ENCODE assay signal across 8 mouse cellular contexts in the genomic region with DNA sequence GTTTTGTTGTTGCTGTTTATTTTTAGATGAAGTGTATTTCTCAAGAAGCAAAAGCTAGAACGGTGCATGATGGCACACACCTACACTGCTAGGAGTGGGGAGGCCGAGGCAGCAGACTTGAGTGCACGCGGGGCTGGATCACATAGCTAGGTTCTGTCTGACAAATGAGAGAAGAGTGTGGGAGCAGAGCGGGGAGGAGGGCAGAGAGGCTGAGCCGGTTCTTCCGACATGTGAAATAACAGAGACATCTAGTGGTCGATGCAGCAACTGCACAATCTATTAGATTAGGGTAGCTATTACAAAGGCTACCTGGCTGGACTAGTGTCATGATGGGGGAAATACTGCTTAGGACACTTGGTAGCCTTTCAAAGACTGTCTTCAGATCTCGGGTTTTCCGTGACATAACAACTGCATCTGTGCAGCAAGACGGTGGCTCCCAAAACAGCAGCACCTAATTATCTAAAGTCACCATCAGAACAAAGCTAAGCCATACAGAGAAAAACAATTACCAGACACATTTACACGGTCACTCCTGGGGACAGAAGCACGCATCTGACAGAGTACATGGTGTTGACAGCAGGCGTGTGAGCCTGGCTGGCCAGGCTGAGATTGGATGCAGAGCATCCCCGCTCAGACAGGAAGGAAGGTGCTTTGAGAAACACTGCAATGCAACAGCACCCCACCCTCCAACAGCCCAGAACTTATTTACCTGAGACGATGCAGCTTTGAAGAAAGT. TPM values are rescaled to one million over a fixed set of nuclear protein-coding genes. Genes with fewer than 3 reads are reported as not detected.
DNase-seq lines count a peak whose midpoint lies in the region; ATAC-seq and TF ChIP-seq lines count a peak whose summit lies in the region.

No protein-coding gene starts in this region.

- peak; percentile 73 for ATAC-seq in G1E (ENCODE audit: extremely low read depth, insufficient number of reproducible peaks, low FRiP score, poor library complexity, severe bottlenecking)
- peak; percentile 82 for ATAC-seq in forebrain, embryonic 13.5 days
- ATAC-seq in heart, postnatal 0 days (ENCODE audit: insufficient read depth, low read depth): peak; percentile 87
- ATAC-seq in liver, embryonic 12.5 days: peak; percentile 69; the same call in 1 of the 2 replicates
- ATAC-seq in neural tube, embryonic 12.5 days (ENCODE audit: low FRiP score, low read depth): peak; percentile 84

- peak; percentile 69 for TF ChIP-seq CTCF in G1E (IDR thresholded peaks at IDR 0.05; ENCODE audit: low read depth, low read length)
- peak; percentile 83 for TF ChIP-seq CTCF in heart, postnatal 0 days (IDR thresholded peaks at IDR 0.05; ENCODE audit: low read depth)

- H3K4me3 ChIP-seq in G1E (ENCODE audit: low read depth, low read length): no peak overlapping the region
- no peak overlapping the region for H3K4me3 ChIP-seq in forebrain, embryonic 13.5 days
- H3K4me3 ChIP-seq in heart, postnatal 0 days (ENCODE audit: low read depth, low read length): no peak overlapping the region
- H3K4me3 ChIP-seq in liver, embryonic 12.5 days: no peak overlapping the region
- no peak overlapping the region for H3K4me3 ChIP-seq in neural tube, embryonic 12.5 days

- H3K27me3 ChIP-seq in G1E (ENCODE audit: insufficient read depth, low read length): no peaks in the 10 kb centered on the region
- H3K27me3 ChIP-seq in forebrain, embryonic 13.5 days: no peaks in the 10 kb centered on the region
- H3K27me3 ChIP-seq in heart, postnatal 0 days (ENCODE audit: control insufficient read depth, insufficient read depth, low read length): no peaks in the 10 kb centered on the region
- no peaks in the 10 kb centered on the region for H3K27me3 ChIP-seq in liver, embryonic 12.5 days (replicated peaks)
- no peaks in the 10 kb centered on the region for H3K27me3 ChIP-seq in neural tube, embryonic 12.5 days (replicated peaks)

- H3K9me3 ChIP-seq in G1E (replicated peaks): no peaks in the 10 kb centered on the region
- H3K9me3 ChIP-seq in forebrain, embryonic 13.5 days (replicated peaks): no peaks in the 10 kb centered on the region
- H3K9me3 ChIP-seq in heart, postnatal 0 days (replicated peaks; ENCODE audit: control insufficient read depth, low read length): no peaks in the 10 kb centered on the region
- H3K9me3 ChIP-seq in liver, embryonic 12.5 days (replicated peaks): no peaks in the 10 kb centered on the region
- H3K9me3 ChIP-seq in neural tube, embryonic 12.5 days: no peaks in the 10 kb centered on the region

- H3K4me1 ChIP-seq in G1E (ENCODE audit: insufficient read depth, low read depth, low read length): peaks cover 6% of the 10 kb centered on the region; the same call in 1 of the 2 replicates
- H3K4me1 ChIP-seq in forebrain, embryonic 13.5 days: no peaks in the 10 kb centered on the region
- H3K4me1 ChIP-seq in heart, postnatal 0 days (ENCODE audit: control insufficient read depth, insufficient read depth): no peaks in the 10 kb centered on the region
- H3K4me1 ChIP-seq in liver, embryonic 12.5 days: no peaks in the 10 kb centered on the region
- H3K4me1 ChIP-seq in neural tube, embryonic 12.5 days: no peaks in the 10 kb centered on the region

- WGBS in forebrain, embryonic 13.5 days: 55% methylated on average over 16 of the region's 16 CpGs
- 28% methylated on average over 16 of the region's 16 CpGs for WGBS in heart, postnatal 0 days
- WGBS in liver, embryonic 12.5 days (ENCODE audit: insufficient replicate concordance): 55% methylated on average over 16 of the region's 16 CpGs
- WGBS in neural tube, embryonic 12.5 days: 54% methylated on average over 16 of the region's 16 CpGs

- TF ChIP-seq EP300 in heart, postnatal 0 days (IDR thresholded peaks at IDR 0.05; ENCODE audit: low read depth): no peak

- no peak overlapping the region; the same call in 1 of the 2 replicates for H3K27ac ChIP-seq in forebrain, embryonic 13.5 days
- 0 out of 2 replicates have a peak overlapping the region, but pooled peaks have one; percentile 5 for H3K27ac ChIP-seq in heart, postnatal 0 days (ENCODE audit: low read depth)
- H3K27ac ChIP-seq in liver, embryonic 12.5 days: no peak overlapping the region
- H3K27ac ChIP-seq in neural tube, embryonic 12.5 days: no peak overlapping the region

- no peak overlapping the region for H3K9ac ChIP-seq in forebrain, embryonic 13.5 days
- H3K9ac ChIP-seq in heart, postnatal 0 days (replicated peaks; ENCODE audit: low read depth, low read length): no peak overlapping the region
- H3K9ac ChIP-seq in liver, embryonic 12.5 days: no peak overlapping the region
- no peak overlapping the region for H3K9ac ChIP-seq in neural tube, embryonic 12.5 days

- H3K4me2 ChIP-seq in forebrain, embryonic 13.5 days: no peak overlapping the region
- no peak overlapping the region for H3K4me2 ChIP-seq in heart, postnatal 0 days (ENCODE audit: low read depth, low read length)
- no peak overlapping the region for H3K4me2 ChIP-seq in liver, embryonic 12.5 days
- H3K4me2 ChIP-seq in neural tube, embryonic 12.5 days (replicated peaks): no peak overlapping the region

- DNase-seq in G1E (ENCODE audit: low spot score): peak; percentile 50
- DNase-seq in cerebellum, adult 11 months: peak; percentile 47
- peak; percentile 82 for DNase-seq in heart, postnatal 0 days (ENCODE audit: low spot score)
- peak; percentile 77 for DNase-seq in kidney, postnatal 14 days
- DNase-seq in testis, postnatal 14 days (ENCODE audit: low spot score): peak; percentile 17

- peaks cover 79% of the 10 kb centered on the region for H3K36me3 ChIP-seq in G1E (replicated peaks)
- H3K36me3 ChIP-seq in forebrain, embryonic 13.5 days (ENCODE audit: poor library complexity, severe bottlenecking): peaks cover 73% of the 10 kb centered on the region
- H3K36me3 ChIP-seq in heart, postnatal 0 days (replicated peaks; ENCODE audit: control insufficient read depth, insufficient read depth, low read length): peaks cover 56% of the 10 kb centered on the region
- peaks cover 84% of the 10 kb centered on the region for H3K36me3 ChIP-seq in liver, embryonic 12.5 days
- peaks cover 58% of the 10 kb centered on the region for H3K36me3 ChIP-seq in neural tube, embryonic 12.5 days

RNA-seq across cellular contexts. Expression of a gene that starts 38.4 kb away (rescaled TPM):
- total RNA-seq in G1E (2014; fragmentation: Nextera tagmentation): 34.9 and 40.6 TPM in 2 replicates
- total RNA-seq in G1E (2017): 26.5 and 26.9 TPM in 2 replicates
- 2.4 and 3.2 TPM in 2 replicates for polyA plus RNA-seq in G1E (2012)
- 26.0 and 29.9 TPM in 2 replicates for polyA plus RNA-seq in forebrain, embryonic 13.5 days (2015; fragmentation: Nextera tagmentation; extraction: Ambion mirVana)
- total RNA-seq in heart, postnatal 0 days (2014; rRNA removed; ENCODE audit: low replicate concordance): 10.5 and 12.9 TPM in 2 replicates
- polyA plus RNA-seq in heart, postnatal 0 days (2015; fragmentation: Nextera tagmentation; extraction: Ambion mirVana): 10.8 and 11.2 TPM in 2 replicates
- 19.7 and 19.8 TPM in 2 replicates for polyA plus RNA-seq in liver, embryonic 12.5 days (2016; fragmentation: Nextera tagmentation; extraction: Ambion mirVana)
- 28.7 and 29.5 TPM in 2 replicates for polyA plus RNA-seq in neural tube, embryonic 12.5 days (2016; fragmentation: Nextera tagmentation; extraction: Ambion mirVana)

RNA-seq across cellular contexts. Expression of a gene that starts 40.0 kb away (rescaled TPM):
- total RNA-seq in G1E (2014; fragmentation: Nextera tagmentation) (29.2 and 32.9 TPM in 2 replicates), G1E (2017) (12.4 and 13.0 TPM in 2 replicates)
- 7.3 and 7.6 TPM in 2 replicates for polyA plus RNA-seq in G1E (2012)
- 17.5 and 18.5 TPM in 2 replicates for polyA plus RNA-seq in forebrain, embryonic 13.5 days (2015; fragmentation: Nextera tagmentation; extraction: Ambion mirVana)
- total RNA-seq in heart, postnatal 0 days (2014; rRNA removed; ENCODE audit: low replicate concordance): 13.9 and 20.9 TPM in 2 replicates
- 33.9 and 40.4 TPM in 2 replicates for polyA plus RNA-seq in heart, postnatal 0 days (2015; fragmentation: Nextera tagmentation; extraction: Ambion mirVana)
- 10.2 and 10.3 TPM in 2 replicates for polyA plus RNA-seq in liver, embryonic 12.5 days (2016; fragmentation: Nextera tagmentation; extraction: Ambion mirVana)
- 16.5 and 18.8 TPM in 2 replicates for polyA plus RNA-seq in neural tube, embryonic 12.5 days (2016; fragmentation: Nextera tagmentation; extraction: Ambion mirVana)

RNA-seq across cellular contexts. Expression of a gene that starts 46.4 kb away (rescaled TPM):
- total RNA-seq in G1E (2014; fragmentation: Nextera tagmentation) (2.6 and 3.0 TPM in 2 replicates), G1E (2017) (9.9 and 12.3 TPM in 2 replicates)
- 1.3 and 1.8 TPM in 2 replicates for polyA plus RNA-seq in G1E (2012)
- polyA plus RNA-seq in forebrain, embryonic 13.5 days (2015; fragmentation: Nextera tagmentation; extraction: Ambion mirVana): 10.7 and 11.6 TPM in 2 replicates
- total RNA-seq in heart, postnatal 0 days (2014; rRNA removed; ENCODE audit: low replicate concordance): 4.0 and 6.0 TPM in 2 replicates
- 9.1 and 10.3 TPM in 2 replicates for polyA plus RNA-seq in heart, postnatal 0 days (2015; fragmentation: Nextera tagmentation; extraction: Ambion mirVana)
- polyA plus RNA-seq in liver, embryonic 12.5 days (2016; fragmentation: Nextera tagmentation; extraction: Ambion mirVana): 6.9 and 7.9 TPM in 2 replicates
- polyA plus RNA-seq in neural tube, embryonic 12.5 days (2016; fragmentation: Nextera tagmentation; extraction: Ambion mirVana): 12.9 and 13.5 TPM in 2 replicates

Comparison
In these comparisons a context has a peak if more than half of its experiments do, and no peak if none do; other contexts are left out.
1. DNase-seq: peak in every context shown above with its lines; median percentile 82 in heart, postnatal 0 days; 77 in kidney, postnatal 14 days; 50 in G1E; 47 in cerebellum, adult 11 months; 17 in testis, postnatal 14 days.